Mouse (Mus musculus) limb, embryonic 11.5 days (tissue): Measurements from ENCODE around the gene Psmc3ip. TPM values are rescaled to one million over a fixed set of nuclear protein-coding genes. Genes with fewer than 3 reads are reported as not detected.

Experiments used
- ATAC-seq: fragments of 200-750 bp; cut with Nextera tagmentation; 2 replicates; pipeline ENCODE4 v1.8.0; 2017; ENCODE audit warnings: low read depth; ENCODE audit not compliant: insufficient number of reproducible peaks, low FRiP score, low TSS enrichment
- DNase-seq: peaks from one replicate; pipeline ENCODE4 v3.0.0-alpha.2; 2015; ENCODE audit warnings: low spot score
- H3K27ac ChIP-seq: fragments of 300-500 bp; sonication (generic); replicated peaks from 2 replicates; pipeline ENCODE4 v1.5.1; 2014; ENCODE audit warnings: low read depth, mild to moderate bottlenecking, low read length
- H3K27me3 ChIP-seq: fragments of 300-500 bp; sonication (generic); 2 replicates; pipeline ENCODE4 v1.6.1; 2014; ENCODE audit warnings: mild to moderate bottlenecking, low read length, mixed read lengths; ENCODE audit not compliant: control insufficient read depth, insufficient read depth
- H3K36me3 ChIP-seq: fragments of 300-500 bp; sonication (generic); 2 replicates; pipeline ENCODE4 v1.6.1; 2014; ENCODE audit warnings: mild to moderate bottlenecking, low read length, moderate library complexity, mixed read lengths; ENCODE audit not compliant: control insufficient read depth, insufficient read depth
- H3K4me1 ChIP-seq: fragments of 300-500 bp; sonication (generic); 2 replicates; pipeline ENCODE4 v1.6.1; 2014; ENCODE audit warnings: low read length, mixed read lengths; ENCODE audit not compliant: control insufficient read depth, insufficient read depth
- H3K4me2 ChIP-seq: fragments of 300-500 bp; sonication (generic); 2 replicates; pipeline ENCODE4 v1.6.1; 2014; ENCODE audit warnings: low read depth, mild to moderate bottlenecking, moderate library complexity; ENCODE audit not compliant: severe bottlenecking
- H3K4me3 ChIP-seq: fragments of 300-500 bp; sonication (generic); 2 replicates; pipeline ENCODE4 v1.5.1; 2014; ENCODE audit warnings: low read depth, low read length
- H3K9ac ChIP-seq: fragments of 300-500 bp; sonication (generic); 2 replicates; pipeline ENCODE4 v1.6.1; 2014; ENCODE audit warnings: mild to moderate bottlenecking, low read length
- H3K9me3 ChIP-seq: fragments of 300-500 bp; sonication (generic); 2 replicates; pipeline ENCODE4 v1.6.1; 2016; ENCODE audit warnings: low read length; ENCODE audit not compliant: control insufficient read depth
- WGBS: fragments of 180-500 bp; shearing (Covaris S2); extraction: QIAGEN DNeasy Blood & Tissue Kit; methylation state at CpG from one replicate; pipeline ENCODE4 v1.1.7; 2014; 5-methylcytosine and 5-hydroxymethylcytosine counted together
- polyA plus RNA-seq: library from polyadenylated mRNA; unstranded; fragments of >200 nt; fragmentation: Nextera tagmentation; extraction: Ambion mirVana; gene quantifications from 2 replicates; pipeline ENCODE4 v1.2.1, GENCODE M21; 2014

Gene Psmc3ip
- polyA plus RNA-seq, 1 experiment from 2014 or later = 71.1 TPM

DNA sequence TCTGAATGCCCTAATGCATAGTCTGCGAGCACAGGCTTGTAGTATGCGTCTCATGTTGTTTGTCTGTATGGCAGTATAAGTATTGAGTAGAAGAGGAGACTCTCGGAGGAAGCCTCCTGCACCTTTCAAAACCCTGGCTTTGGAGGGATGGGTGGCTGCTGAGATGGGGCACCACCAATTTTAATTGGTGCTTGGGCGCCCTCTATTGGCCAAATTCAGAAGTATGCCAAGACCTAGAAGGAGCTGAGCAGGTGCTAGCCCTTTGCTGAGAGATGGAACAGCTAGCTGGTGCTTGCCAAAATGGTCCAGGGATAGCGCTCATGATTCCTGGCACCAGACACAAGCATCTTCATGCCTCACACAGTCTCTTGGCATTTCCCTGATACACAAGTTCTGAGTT is 37.4 kb downstream of the Psmc3ip start:
- DNase-seq (peak; percentile 90), ATAC-seq (no peak)
- 39% methylated on average over 5 of the region's 5 CpGs for WGBS
- Histone ChIP-seq H3K9me3 (no peaks in the 10 kb centered on the region), H3K4me1 (peaks cover under 1% of the 10 kb centered on the region; the same call in 1 of the 2 replicates), H3K27ac (no peak overlapping the region), H3K36me3 (no peaks in the 10 kb centered on the region; the same call in 1 of the 2 replicates), H3K9ac (no peak overlapping the region), H3K27me3 (no peaks in the 10 kb centered on the region), H3K4me3 (no peak overlapping the region), H3K4me2 (no peak overlapping the region)

DNA sequence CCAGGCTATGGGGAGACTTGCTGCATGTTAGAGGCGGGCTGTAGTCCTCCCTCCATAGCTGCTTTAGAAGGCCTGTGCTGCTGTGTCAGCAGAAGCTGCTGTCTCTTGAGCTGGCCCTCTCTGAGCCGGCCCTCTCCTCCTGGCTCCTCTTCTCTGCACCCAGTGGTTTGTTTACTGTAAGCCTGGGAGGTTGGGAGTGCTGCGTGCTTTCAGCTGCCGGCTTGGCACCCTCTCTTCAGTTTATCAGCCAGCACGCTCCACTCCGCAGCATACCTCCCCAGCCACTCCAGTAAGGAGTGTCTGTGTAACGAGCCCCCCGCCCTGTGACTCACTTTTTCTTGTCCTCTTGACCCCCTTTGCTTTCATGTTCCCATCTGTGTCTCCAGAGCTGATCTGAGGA is 38.4 kb downstream of the Psmc3ip start:
- Histone ChIP-seq H3K27ac (no peak overlapping the region), H3K9ac (no peak overlapping the region), H3K4me3 (no peak overlapping the region), H3K9me3 (no peaks in the 10 kb centered on the region), H3K27me3 (no peaks in the 10 kb centered on the region), H3K4me2 (no peak overlapping the region), H3K36me3 (no peaks in the 10 kb centered on the region; the same call in 1 of the 2 replicates), H3K4me1 (no peaks in the 10 kb centered on the region)
- no peak for ATAC-seq
- DNase-seq = no peak
- WGBS = 40% methylated on average over 8 of the region's 8 CpGs

DNA sequence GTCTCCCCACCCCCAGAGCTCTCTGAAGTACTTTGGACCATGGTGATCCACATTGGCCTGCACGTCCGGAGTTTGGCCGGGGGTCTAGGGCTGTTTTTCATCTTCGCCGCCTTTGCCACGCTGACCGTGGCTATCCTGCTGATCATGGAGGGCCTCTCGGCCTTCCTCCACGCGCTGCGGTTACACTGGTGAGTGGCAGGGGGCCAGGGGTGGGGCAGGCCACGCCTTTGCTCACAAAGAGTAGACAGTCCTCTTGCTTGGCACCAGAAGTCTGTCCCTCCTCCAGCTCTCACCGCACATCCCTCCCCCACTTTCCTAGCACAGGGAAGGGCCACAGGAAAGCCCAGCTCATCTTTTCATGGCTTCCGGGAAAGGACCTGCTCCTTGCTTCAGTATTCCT is 39.8 kb downstream of the Psmc3ip start:
- H3K4me1 ChIP-seq = no peaks in the 10 kb centered on the region
- H3K9me3 ChIP-seq = no peaks in the 10 kb centered on the region
- H3K27ac ChIP-seq = no peak overlapping the region
- H3K4me3 ChIP-seq = no peak overlapping the region
- ATAC-seq (no peak), DNase-seq (no peak)
- H3K9ac ChIP-seq = no peak overlapping the region
- WGBS = 87% methylated on average over 14 of the region's 14 CpGs
- H3K27me3 ChIP-seq = no peaks in the 10 kb centered on the region
- no peak overlapping the region for H3K4me2 ChIP-seq
- H3K36me3 ChIP-seq = peaks cover 3% of the 10 kb centered on the region; the same call in 1 of the 2 replicates

DNA sequence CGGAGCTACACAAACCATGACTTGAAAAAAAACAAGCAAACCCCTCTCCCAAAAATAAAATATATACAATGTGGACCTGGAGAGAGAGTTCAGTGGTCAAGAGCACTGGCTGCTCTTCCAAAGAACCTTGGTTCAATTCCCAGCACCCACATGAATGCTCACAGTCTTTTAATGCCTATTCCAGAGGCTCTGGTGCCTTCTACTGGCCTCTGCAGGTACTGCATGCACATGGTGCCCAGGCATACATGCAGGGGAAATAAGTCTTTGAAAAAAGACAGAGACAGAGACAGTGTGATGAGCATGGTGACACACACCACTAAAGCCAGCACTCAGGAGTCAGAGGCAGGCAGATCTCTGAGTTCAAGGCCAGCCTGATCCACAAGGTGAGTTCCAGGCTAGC is 41.3 kb downstream of the Psmc3ip start:
- no peaks in the 10 kb centered on the region for H3K9me3 ChIP-seq
- H3K27ac ChIP-seq = no peak overlapping the region
- H3K4me3 ChIP-seq = no peak overlapping the region
- DNase-seq = no peak
- H3K4me1 ChIP-seq = no peaks in the 10 kb centered on the region
- H3K27me3 ChIP-seq = no peaks in the 10 kb centered on the region
- H3K4me2 ChIP-seq = no peak overlapping the region
- no peak for ATAC-seq
- H3K36me3 ChIP-seq = peaks cover 6% of the 10 kb centered on the region; the same call in 1 of the 2 replicates
- H3K9ac ChIP-seq = no peak overlapping the region
- WGBS = 100% methylated on average over 1 of the region's 1 CpGs

DNA sequence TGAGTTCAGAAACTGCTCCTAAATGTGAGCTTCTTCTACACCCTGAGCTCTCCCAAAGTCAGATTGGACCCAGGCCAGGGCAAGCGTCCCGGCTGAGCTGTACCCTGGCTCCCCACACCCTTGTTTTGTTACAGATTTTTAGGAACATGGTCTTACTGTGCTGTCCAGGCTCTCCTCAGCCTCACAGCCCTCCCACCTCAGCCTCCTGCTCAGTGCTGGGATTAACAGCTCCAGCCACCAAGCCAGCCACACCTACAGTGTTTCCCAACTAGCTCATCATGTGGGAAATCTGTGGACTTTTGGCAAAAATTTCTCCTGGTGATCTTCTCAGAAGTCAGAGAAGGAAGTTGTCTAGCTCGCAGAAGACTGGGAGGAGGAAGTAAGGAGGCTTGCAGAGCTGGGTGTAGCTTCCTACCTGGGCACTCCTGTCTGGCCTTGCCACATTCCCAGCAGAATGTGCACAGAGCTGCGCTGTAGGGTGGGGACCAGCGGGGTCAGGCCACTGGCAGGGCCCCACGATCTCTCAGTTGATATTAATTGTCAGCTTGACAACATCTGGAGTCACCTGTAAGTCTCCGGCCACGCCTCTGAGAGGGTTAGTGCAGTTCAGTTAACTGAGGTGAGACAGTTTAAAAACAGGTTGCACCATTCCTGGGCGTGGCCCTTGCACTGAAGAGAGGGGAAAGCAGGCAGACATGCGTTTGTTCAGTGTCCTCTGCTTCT is 42.3 kb downstream of the Psmc3ip start:
- DNase-seq = no peak
- H3K36me3 ChIP-seq = peaks cover 14% of the 10 kb centered on the region
- 91% methylated on average over 10 of the region's 10 CpGs for WGBS

DNA sequence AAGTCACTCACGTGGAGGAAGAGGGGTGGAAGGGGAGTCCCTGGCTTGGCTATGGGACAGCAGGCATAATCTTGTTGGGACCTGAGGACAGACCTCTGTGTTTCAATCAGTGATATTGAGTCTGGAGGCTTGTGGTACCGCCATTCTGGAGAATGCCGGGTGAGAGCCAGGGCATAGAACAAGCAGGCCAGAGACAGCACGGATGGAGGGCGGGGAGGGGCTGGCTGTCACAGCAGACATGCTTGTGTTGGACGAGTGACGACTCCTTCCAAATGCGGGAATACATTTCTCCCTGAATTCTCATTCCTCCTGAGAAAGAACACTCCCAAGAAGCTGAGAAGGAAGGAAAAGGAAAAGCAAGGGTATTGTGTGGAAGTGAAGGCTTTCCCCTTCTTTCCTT is 43.6 kb downstream of the Psmc3ip start:
- H3K4me1 ChIP-seq = no peaks in the 10 kb centered on the region
- no peak overlapping the region for H3K4me3 ChIP-seq
- DNase-seq (no peak), ATAC-seq (no peak)
- H3K9ac ChIP-seq = no peak overlapping the region
- H3K27ac ChIP-seq = no peak overlapping the region
- H3K36me3 ChIP-seq = peaks cover 19% of the 10 kb centered on the region
- no peaks in the 10 kb centered on the region for H3K27me3 ChIP-seq
- no peak overlapping the region for H3K4me2 ChIP-seq
- H3K9me3 ChIP-seq = no peaks in the 10 kb centered on the region
- WGBS = 89% methylated on average over 8 of the region's 8 CpGs

More for the DNA sequence above, 42.3 kb downstream of the Psmc3ip start:
- Histone ChIP-seq H3K4me3 (no peak overlapping the region), H3K27me3 (no peaks in the 10 kb centered on the region), H3K4me1 (no peaks in the 10 kb centered on the region), H3K9me3 (no peaks in the 10 kb centered on the region), H3K27ac (no peak overlapping the region), H3K9ac (no peak overlapping the region), H3K4me2 (no peak overlapping the region)
- no peak for ATAC-seq

DNA sequence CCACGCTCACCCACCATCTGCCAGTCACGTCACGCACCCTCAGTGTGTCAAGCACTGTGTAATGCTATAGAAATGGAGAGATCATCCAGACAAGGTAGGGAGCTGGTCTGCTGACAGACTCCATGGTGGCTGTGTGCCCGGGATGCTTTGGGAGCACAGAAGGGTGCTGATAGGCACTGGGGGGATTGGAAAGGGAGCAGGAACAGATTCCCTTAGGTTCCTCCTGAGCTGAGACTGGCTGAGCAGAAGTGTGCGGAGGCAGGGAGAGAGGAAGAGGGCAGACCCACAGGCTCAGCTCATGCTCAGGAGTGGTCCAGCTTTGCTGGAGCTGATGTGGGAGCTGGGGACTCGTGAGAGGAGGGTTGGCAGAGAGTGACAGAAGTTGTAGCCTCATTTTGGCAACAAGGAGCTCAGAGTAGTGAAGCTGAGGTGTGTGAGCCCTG is 44.2 kb downstream of the Psmc3ip start:
- H3K9me3 ChIP-seq = no peaks in the 10 kb centered on the region
- H3K27me3 ChIP-seq = no peaks in the 10 kb centered on the region
- no peak overlapping the region for H3K4me3 ChIP-seq
- WGBS = 89% methylated on average over 6 of the region's 6 CpGs
- ATAC-seq = no peak
- no peak overlapping the region for H3K4me2 ChIP-seq
- H3K36me3 ChIP-seq = peaks cover 19% of the 10 kb centered on the region
- H3K4me1 ChIP-seq = no peaks in the 10 kb centered on the region
- no peak overlapping the region for H3K27ac ChIP-seq
- DNase-seq = no peak
- H3K9ac ChIP-seq = no peak overlapping the region

DNA sequence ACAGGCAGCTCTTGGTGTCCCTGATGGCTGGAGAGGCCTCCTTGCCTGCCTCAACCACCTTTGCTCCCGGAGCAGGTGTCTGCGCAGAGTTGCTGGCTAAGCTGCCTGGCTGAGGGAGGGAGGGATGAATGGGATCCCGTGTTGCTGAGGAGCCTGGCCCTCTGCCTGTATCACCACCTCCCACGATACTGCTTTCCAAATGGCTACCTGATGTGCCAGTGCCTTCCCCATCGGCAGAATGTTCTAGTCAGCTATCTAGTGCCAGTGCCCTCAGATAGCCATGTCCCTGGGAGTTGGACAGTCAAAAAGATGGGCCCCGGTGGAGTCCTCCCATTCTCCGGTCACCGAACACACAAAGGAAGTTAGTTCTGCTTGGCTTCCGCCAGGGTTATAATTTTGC is 44.9 kb downstream of the Psmc3ip start:
- ATAC-seq (no peak), DNase-seq (no peak)
- Histone ChIP-seq H3K9ac (no peak overlapping the region), H3K4me3 (no peak overlapping the region), H3K27me3 (no peaks in the 10 kb centered on the region), H3K36me3 (peaks cover 22% of the 10 kb centered on the region), H3K27ac (no peak overlapping the region), H3K9me3 (no peaks in the 10 kb centered on the region), H3K4me2 (no peak overlapping the region), H3K4me1 (no peaks in the 10 kb centered on the region)
- WGBS = 94% methylated on average over 9 of the region's 9 CpGs

DNA sequence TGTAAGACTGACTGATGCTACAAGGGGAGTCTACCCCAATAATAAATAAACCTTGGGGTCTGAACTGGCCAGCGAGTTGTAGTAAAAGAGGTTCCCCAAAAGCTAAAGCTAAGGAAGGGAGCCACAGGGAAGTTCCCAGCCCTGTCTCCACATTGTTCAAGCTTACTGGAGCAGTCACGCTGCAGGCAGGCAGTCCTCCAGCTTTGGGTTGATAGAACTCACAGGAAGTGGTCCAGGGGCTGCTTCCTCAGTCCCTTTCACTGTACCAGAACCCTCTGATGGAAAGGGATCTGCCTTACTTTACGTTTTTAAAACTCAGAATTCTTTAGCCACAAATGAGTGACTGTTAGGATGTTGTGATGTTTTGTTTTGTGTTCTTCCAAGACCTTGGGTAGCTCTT is 47.7 kb downstream of the Psmc3ip start:
- H3K4me2 ChIP-seq = no peak overlapping the region
- no peak overlapping the region for H3K27ac ChIP-seq
- no peak for ATAC-seq
- DNase-seq = no peak
- peaks cover 33% of the 10 kb centered on the region for H3K36me3 ChIP-seq
- no peaks in the 10 kb centered on the region for H3K4me1 ChIP-seq
- no peak overlapping the region for H3K9ac ChIP-seq
- H3K4me3 ChIP-seq = no peak overlapping the region
- H3K9me3 ChIP-seq = no peaks in the 10 kb centered on the region
- WGBS = 87% methylated on average over 3 of the region's 3 CpGs
- no peaks in the 10 kb centered on the region for H3K27me3 ChIP-seq
